ENCODE assay signal across 19 mouse cellular contexts in the genomic region with DNA sequence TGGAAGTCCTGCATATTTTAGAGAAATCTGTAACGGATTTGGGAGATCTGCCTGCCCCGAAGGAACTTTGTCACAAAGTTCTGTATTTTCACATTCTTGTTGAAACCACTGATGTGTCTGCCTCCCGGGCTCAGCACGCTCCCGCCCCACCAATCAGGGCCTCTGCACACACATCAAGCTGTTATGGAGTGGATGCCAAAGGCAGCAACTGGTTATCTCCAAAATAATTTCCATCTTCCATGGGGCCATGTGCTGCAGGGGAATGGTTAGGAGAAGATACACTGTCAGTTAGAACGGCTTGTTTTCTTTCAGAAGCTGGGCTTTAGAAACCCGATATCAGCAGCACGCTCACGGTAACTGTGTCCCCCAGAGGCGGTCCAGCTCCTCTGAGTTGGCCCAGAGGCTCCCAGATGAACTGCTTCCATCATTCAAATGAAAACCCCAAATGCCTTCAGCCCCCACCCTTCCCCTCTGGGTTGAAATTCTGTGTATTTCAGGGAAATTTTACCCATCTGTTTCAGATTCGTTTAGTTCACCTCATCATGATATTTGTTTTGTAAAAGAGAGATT.
DNase-seq lines count a peak whose midpoint lies in the region; ATAC-seq lines count a peak whose summit lies in the region.
"Had no signal": no experiment of that assay in that cellular context is flagged by ENCODE, and none has a peak within 500 bp of the region (broad histone marks: within the 10 kb centered on the region; RNA-seq: fewer than 3 reads in every experiment).

No protein-coding gene starts in this region.

- no peak for ATAC-seq in kidney, embryonic 15.5 days (replicated peaks; ENCODE audit: low FRiP score)
- no peak for ATAC-seq in megakaryocyte, adult 5-6 weeks (ENCODE audit: poor library complexity, severe bottlenecking)
- ATAC-seq: forebrain, embryonic 13.5 days; intestine, embryonic 16.5 days had no signal

- H3K4me1 ChIP-seq in kidney, embryonic 15.5 days: peaks cover 12% of the 10 kb centered on the region
- H3K4me1 ChIP-seq in limb, embryonic 10.5 days: peaks cover 26% of the 10 kb centered on the region
- H3K4me1 ChIP-seq: forebrain, embryonic 13.5 days had no signal

- no peak overlapping the region for H3K4me3 ChIP-seq in kidney, embryonic 15.5 days (replicated peaks)
- H3K4me3 ChIP-seq in limb, embryonic 10.5 days: no peak overlapping the region
- H3K4me3 ChIP-seq: forebrain, embryonic 13.5 days; left cerebral cortex, adult 2 months had no signal

- WGBS in kidney, embryonic 15.5 days: 41% methylated on average over 11 of the region's 11 CpGs
- WGBS in limb, embryonic 10.5 days: 53% methylated on average over 11 of the region's 11 CpGs

- peak; percentile 31 for DNase-seq in embryo, embryonic 11 days
- DNase-seq in embryo, embryonic 10.5 days (ENCODE audit: low spot score): no peak
- peak; percentile 14 to 20 for DNase-seq in kidney, postnatal 4 days
- peak; percentile 44 for DNase-seq in layer of hippocampus, adult 11-12 months (ENCODE audit: low spot score)
- DNase-seq in limb, embryonic 10.5 days (ENCODE audit: low spot score): no peak
- no peak for DNase-seq in left cerebral cortex, postnatal 25 days (ENCODE audit: low spot score in 2 of 2)
- DNase-seq: adrenal gland, postnatal 14 days; cerebellum, adult 9-10 months; liver; lung, adult 18-20 months; thymus, postnatal 36 days had no signal

- no peak overlapping the region for H3K9ac ChIP-seq in kidney, embryonic 15.5 days
- H3K9ac ChIP-seq: forebrain, embryonic 13.5 days; hindbrain, embryonic 14.5 days had no signal

- H3K9me3 ChIP-seq in kidney, embryonic 15.5 days (replicated peaks): no peaks in the 10 kb centered on the region
- H3K9me3 ChIP-seq in limb, embryonic 10.5 days (replicated peaks): no peaks in the 10 kb centered on the region
- H3K9me3 ChIP-seq: forebrain, embryonic 13.5 days had no signal

- no peaks in the 10 kb centered on the region for H3K36me3 ChIP-seq in kidney, embryonic 15.5 days
- no peaks in the 10 kb centered on the region for H3K36me3 ChIP-seq in limb, embryonic 10.5 days

- H3K27me3 ChIP-seq in kidney, embryonic 15.5 days: peaks cover 15% of the 10 kb centered on the region
- H3K27me3 ChIP-seq in limb, embryonic 10.5 days (ENCODE audit: low read depth, poor library complexity, severe bottlenecking): peaks cover 10% of the 10 kb centered on the region; the same call in 1 of the 2 replicates
- H3K27me3 ChIP-seq: CH12.LX; forebrain, embryonic 13.5 days had no signal

- no peak overlapping the region for H3K4me2 ChIP-seq in kidney, embryonic 15.5 days
- H3K4me2 ChIP-seq: forebrain, embryonic 13.5 days; hindbrain, embryonic 14.5 days had no signal

- no peak overlapping the region for H3K27ac ChIP-seq in kidney, embryonic 15.5 days
- 0 out of 2 replicates have a peak overlapping the region, but pooled peaks have one; percentile 19 for H3K27ac ChIP-seq in limb, embryonic 10.5 days
- H3K27ac ChIP-seq: forebrain, embryonic 13.5 days; hindbrain, embryonic 14.5 days; left cerebral cortex, adult 2 months; stomach, postnatal 0 days had no signal

- intact Hi-C loops in left cerebral cortex, postnatal 25 days (cut with DNase I): no loop called here

Comparison
In these comparisons a context has a peak if more than half of its experiments do, and no peak if none do; other contexts are left out.
1. DNase-seq: peak in embryo, embryonic 11 days (single experiment), kidney, postnatal 4 days (2 of 2) and layer of hippocampus, adult 11-12 months (single experiment); none in embryo, embryonic 10.5 days (single experiment), limb, embryonic 10.5 days (single experiment) and left cerebral cortex, postnatal 25 days (0 of 2).